Mouse (Mus musculus) CD8-positive naive resting alpha-beta T cell, adult 2 months (primary cell): ENCODE data around the gene Pde4dip.

Source experiments
- DNase-seq, 2 experiments: peaks; one replicate each; pipeline ENCODE4 v3.0.0; 2022; ENCODE audit warnings: low read depth in 2 of 2, low spot score in 2 of 2

Gene Pde4dip

GRCm38 (mm10) chr3:97888168-97888901, at the start of gene Pde4dip:
Pde4dip (minus strand) TSS chr3:97888707.
- DNase-seq: no peak

- DNase-seq: no peak
Measured at GRCm38 (mm10) chr3:97937945-97938266, 49.4 kb upstream of the Pde4dip start.

- DNase-seq: no peak
Measured at GRCm38 (mm10) chr3:97937068-97937944, 48.8 kb upstream of the Pde4dip start.

GRCm38 (mm10) chr3:97934331-97935300, 46.1 kb upstream of the Pde4dip start:
- DNase-seq: no peak

DNA sequence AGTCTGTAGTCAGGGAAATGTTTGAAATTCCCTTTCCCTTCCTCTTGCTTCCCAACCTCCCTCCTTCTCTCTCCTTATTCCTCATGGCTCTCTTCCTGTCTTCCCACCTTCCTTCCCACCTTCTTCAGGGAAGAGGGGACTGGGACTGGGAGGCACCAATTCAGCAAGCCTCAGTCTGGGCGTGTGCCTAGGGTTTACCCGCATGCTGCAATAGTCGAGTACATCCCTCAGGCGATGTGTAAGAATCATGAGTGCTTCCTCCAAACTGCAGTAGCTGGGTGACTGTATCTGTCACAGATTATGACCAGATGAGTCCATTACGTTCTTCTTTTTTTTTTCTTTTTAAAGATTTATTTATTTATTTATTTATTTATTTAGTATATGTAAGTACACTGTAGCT, 45.3 kb upstream of the Pde4dip start:
- DNase-seq: no peak

DNA sequence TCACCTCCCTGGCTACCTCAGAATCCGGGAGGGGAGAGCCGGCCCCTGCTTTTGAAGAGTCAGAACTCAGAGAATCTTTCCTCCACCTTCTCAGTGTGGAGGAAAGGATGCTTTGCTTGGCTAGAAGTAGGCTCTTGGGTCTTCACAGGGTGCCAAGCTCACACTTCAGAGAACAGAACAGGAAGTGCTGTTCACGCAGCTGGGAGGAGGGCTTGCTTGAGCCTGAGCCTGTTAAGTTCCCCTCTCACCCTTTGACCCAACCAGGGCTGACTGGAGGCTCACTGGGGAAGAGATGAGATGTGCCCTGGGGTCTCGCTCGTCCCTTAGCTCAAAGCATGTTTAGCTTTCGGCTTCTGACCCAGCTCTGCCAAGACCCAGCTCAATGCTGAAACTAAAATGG, 44.7 kb upstream of the Pde4dip start:
- DNase-seq: peak; percentile 24 to 31

DNA sequence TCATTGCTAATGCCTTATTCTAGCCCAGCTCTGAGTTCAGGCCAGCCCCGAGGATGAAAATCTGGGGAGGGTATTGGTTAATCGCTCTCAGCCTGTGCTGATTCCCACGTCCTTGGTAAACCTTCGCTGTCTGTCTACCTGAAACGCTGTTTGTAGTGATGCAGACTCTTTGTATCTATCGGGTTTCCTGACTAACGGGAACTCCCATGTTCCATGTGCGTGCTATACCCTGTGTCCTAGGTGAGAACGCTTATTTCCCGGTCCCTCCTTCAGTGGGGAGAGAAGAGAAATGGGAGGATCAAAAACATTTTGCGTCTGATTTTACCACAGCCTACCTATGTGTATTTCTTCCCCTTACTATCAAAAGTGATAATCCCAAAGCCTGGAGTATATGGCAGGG, 44.3 kb upstream of the Pde4dip start:
- no peak for DNase-seq

- DNase-seq: peak; percentile 9 to 14
Measured at GRCm38 (mm10) chr3:97932131-97932530, 43.6 kb upstream of the Pde4dip start.

GRCm38 (mm10) chr3:97931310-97931885, 42.9 kb upstream of the Pde4dip start:
- DNase-seq: no peak

- no peak for DNase-seq
Measured at GRCm38 (mm10) chr3:97930787-97931158, 42.3 kb upstream of the Pde4dip start.

DNA sequence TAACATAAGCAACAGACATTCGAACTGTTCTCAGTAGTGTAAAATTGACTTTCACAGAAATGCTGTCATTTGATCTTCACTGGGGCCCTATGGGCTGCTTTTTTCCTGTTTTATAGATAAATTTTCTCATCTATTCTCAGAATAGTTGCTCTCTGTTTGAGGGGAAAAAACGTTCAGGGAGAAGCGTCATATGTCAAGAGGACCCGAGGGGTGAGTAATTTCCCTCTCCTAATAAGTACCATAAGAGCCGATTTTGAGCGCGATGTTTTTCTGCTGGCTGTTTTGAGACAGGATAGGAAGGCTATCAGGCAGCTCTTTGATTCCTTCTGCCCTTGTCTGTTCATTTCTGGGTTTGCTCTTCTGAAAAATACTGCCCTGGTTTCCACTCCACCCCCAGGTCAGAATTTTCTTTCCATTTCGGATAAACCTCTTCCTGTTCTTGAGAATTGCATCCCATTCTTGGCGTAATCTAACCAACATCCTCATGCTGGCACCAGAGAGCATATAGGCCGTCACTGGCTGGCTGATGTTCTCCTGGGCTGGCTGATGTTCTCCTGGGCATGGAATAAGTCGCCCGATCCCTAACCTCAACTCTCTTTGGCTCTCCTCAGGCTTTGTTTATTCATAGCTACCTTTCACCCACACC, 41.8 kb upstream of the Pde4dip start:
- DNase-seq: no peak

DNA sequence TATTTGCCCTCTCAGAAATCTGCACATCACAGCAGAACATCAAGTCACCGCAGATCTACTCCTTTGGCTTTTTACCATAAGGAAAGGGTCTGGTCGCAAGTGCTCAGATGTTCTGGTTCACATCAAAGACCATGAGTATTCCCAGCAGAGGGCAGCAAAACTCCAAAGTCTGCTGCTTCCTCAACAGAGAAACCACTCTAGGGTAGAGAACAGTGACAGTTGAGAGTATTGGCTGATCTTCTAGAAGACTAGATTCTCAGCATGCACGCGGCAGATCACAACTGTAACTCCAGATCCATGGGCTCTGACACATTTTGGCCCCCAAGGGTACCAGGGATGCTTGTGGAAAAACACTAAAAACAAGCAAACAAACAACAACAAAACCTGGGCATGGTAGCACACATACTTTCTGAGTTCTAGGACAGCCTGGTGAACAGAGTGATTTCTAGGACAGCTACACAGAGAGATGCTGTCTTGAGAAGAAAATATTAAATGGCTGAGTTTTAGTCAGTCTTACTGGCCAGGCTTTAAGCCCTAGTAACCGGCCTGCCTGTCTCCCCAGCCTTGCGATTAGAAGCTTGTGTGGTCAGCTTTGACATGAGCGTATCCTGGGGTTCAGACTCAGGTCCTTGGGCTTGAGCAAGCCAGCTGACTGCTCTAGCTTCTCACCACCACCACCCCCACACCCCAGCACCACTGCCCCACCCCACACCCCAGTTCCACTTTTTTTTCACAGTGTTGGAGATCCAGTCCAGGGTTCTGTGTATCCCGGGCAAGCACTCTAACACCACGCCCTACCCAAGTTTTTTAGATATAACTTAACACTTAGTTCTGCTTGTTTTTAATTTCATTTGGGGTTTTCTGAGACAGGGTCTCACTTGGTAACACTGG, 40.7 kb upstream of the Pde4dip start:
- DNase-seq: peak; percentile 60 to 73

GRCm38 (mm10) chr3:97927322-97927721, 38.8 kb upstream of the Pde4dip start:
- no peak for DNase-seq

- DNase-seq: no peak
Measured at GRCm38 (mm10) chr3:97925246-97925645, 36.7 kb upstream of the Pde4dip start.

- no peak for DNase-seq
Measured at GRCm38 (mm10) chr3:97918885-97919550, 30.5 kb upstream of the Pde4dip start.

DNA sequence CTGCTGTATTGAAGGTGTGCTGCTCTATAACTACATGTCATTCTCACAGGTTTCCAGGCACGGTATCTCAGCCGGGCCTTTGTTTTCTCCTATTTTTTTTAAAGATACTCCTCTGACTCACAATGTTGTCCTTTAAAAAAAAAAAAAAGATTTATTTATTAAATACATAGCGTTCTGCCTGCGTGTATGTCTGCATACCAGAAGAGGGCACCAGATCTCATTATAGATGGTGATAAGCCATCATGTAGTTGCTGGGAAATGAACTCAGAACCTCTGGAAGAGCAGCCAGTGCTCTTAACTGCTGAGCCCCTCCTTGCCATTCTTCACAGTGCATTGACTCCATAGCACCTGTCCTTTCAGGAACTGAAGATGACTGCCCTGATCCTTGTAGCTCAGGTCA, 26.6 kb upstream of the Pde4dip start:
- no peak for DNase-seq

GRCm38 (mm10) chr3:97911093-97911492, 22.6 kb upstream of the Pde4dip start:
- no peak for DNase-seq

GRCm38 (mm10) chr3:97909737-97910136, 21.2 kb upstream of the Pde4dip start:
- no peak for DNase-seq

DNA sequence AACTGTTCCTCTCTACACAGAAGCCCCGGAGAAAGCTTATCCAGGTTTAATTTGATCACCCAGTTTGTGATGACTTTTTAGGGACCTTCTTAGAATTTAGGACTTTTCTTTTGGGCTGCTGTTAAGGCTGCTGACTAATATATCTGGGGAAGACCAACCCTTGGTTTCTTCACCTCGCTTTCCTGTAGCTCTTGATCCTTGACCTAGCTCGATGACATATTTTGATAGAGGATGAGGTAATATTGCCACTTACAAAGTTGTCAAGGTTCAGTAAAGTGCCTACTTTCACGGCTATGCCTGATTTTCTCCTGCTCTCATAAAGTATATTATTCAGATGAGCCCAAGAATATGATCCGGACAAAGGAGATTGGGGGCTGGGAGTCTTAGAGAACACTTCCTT, 13.1 kb upstream of the Pde4dip start:
- no peak for DNase-seq
